Mouse (Mus musculus) lung, postnatal 25 days (tissue): Measurements from ENCODE around the gene Taco1.
A peak's percentile ranks its signal among the peaks of the same experiment; 100 is the strongest.
"Not testable (repeated sequence)": the region's sequence is repeated elsewhere in the genome, so short reads cannot be mapped to it uniquely, and the experiment has no call there.

Source experiments
- DNase-seq: peaks from one replicate; pipeline ENCODE4 v3.0.0; 2022; ENCODE audit warnings: low spot score

The Taco1 gene

DNA sequence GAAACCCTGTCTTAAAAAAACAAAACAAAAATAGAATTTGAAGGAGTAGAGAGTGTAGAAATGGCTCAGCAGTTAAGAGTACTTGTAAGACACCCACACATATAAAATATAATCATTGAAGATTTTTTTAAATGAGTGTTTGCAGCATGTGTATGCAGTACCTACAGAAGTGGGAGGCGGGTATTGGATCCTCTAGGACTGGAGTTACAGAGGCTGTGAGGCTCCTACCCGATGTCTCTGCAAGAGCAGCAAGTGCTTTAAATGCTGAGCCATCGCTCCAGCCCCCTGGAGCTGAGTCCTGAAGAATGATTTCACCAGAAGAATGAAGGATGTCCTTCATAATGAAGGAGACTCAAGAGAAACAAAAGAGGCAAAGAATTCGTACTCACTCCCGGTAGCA lies 2.1 kb upstream of the Taco1 start:
- DNase-seq, result no peak

DNA sequence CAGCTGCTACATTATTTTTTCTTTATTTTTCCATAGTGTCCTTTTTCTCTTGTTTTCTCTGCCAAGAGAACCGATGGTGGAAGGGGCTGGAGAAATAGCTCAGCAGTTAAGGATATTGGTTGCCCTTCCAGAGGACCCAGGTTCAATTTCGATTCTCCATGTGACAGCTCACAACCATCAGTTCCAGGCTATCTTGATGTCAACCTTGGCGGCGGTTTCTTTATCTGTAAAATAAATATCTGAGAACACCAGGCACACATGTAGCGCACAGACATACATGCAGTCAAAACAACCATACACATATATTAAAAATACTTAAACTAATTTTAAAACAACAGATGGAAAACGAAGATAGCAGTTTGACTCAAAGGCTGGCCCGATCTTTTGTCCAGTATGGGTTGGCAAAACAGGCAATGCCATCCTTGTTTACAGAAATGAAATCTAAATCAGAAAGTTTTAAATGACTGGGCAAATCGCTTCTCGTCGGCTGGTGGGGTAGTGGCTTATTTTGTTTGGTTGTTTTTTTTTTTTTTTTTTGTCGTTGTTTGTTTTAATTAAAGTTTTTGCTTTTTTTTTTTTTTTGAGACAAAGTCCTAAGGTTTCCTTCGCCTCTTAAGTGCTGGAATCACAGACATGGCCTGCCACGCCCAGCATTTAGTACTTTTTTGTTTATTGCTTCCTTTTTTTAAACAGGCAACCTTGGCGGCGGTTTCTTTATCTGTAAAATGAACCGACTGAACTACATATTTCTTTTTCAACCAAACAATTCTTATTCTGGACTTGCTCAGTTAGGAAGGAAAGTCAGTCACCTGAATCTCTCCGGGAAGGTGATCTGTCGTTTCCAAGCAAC lies 563 bp upstream of the Taco1 start:
- DNase-seq, result no peak

DNA sequence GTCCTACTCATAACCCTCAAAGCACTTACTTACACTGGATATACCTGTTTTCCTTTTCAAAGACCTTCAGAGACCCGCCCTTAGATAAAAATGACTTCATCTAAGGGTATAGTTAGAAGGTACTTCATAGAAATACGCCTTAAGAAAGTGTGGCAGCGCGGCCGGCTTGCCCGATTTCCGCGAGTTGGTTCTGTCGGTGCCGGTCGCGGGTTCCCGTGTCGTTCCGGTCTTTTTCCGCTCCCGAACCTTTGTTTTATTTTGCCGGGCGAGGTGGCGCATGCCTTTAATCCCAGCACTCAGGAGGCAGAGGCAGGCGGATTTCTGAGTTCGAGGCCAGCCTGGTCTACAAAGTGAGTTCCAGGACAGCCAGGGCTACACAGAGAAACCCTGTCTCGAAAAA lies 755 bp downstream of the Taco1 start:
- not testable (repeated sequence) for DNase-seq

- no peak for DNase-seq
These were observed 7.9 kb downstream of the Taco1 start for GRCm38 (mm10) chr11:106073774-106074173.

GRCm38 (mm10) chr11:106076321-106076720 lies 10.5 kb downstream of the Taco1 start:
- peak; percentile 75 for DNase-seq

DNA sequence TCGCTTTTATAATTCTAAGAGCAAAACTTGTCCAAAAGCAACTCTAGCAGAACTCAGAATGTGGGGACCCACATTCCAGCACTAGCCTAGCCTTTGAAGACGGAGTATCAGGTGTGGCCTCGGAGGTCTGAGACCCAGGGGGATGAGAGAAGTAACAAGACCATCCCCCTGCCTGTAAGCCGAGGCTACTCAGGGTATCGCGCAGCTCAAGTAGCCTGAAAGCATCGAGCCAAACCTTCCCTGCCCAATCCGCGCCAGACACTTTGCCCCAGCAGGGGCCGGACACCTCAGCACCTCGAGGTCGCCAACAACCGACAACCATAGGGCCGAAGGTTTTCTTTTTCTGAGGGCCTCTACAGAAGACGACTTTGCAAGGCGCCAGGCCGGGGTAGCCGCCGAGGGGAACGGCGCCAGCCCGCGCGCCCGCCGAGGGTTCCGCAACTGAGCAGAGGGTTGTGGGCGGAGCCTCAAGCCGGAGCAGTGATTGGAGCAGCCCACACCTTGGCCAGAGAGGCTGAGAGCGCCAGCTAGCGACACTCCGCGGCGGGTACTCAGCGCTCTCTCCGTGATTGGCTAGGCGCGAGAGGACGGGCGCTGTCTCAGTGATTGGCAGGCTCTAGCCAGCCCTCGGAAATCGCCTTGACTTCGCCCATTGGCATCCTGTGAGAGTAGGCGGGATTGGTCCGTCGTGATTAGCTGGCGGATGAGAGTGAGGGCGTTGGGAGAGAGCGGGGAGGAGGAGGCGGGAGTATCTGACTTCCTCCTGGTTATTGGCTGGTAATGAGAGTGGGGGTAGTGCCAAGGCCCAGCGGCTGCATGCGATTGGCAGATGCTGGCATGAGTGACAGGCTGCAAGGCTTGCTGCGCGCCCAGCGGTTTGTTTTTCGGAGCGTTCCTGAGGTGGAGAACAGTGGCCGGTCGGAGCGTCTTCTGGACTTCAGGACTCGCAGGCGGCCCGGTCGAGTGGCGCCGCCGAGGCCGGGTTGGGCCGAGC lies 18.1 kb downstream of the Taco1 start, which contains the start of gene Map3k3:
Map3k3 (plus strand) TSS at position 906 of the 994 bp plus-strand sequence.
- DNase-seq, result peak; percentile 100

- peak; percentile 80 for DNase-seq
These were observed 19.2 kb downstream of the Taco1 start for GRCm38 (mm10) chr11:106084911-106085561.

DNA sequence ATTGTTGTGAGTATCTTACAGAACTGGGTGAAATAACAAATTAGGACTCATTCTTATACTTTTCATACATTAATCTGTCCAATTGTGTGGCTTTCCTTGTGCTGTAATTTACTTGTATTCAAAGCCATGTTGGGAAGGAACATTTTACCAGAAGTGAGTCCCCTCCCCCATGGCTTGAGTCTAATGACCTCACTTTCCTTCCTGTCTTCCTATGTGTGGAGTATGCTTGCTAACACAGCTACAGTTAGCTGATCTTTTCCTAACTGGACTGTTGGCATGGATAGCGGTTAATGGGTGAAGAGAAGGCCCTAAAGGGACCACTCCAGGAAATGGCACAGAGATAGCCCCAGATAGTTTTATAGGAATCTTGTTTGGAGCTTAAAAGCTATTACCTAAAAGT lies 32.4 kb downstream of the Taco1 start:
- DNase-seq, result peak; percentile 43

DNA sequence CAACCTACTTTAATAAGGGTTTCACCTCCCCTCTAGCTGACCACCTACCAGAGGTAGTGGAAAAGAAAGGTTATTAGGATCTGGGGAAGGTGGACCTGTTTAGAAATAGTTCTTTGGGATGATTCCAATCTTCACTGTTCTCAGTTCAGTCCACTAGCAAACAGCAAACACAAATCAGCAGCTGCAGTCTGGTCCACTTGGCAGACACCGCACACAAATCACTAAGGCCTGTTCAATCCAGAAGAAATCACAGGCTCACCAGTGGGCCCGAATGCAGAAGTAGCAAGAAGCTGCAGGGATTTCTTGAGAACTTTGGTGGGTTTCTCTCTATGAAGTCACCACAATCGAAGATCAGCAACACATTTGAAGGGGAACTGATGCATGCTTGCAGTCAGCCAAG lies 37.0 kb downstream of the Taco1 start:
- DNase-seq, result no peak

DNA sequence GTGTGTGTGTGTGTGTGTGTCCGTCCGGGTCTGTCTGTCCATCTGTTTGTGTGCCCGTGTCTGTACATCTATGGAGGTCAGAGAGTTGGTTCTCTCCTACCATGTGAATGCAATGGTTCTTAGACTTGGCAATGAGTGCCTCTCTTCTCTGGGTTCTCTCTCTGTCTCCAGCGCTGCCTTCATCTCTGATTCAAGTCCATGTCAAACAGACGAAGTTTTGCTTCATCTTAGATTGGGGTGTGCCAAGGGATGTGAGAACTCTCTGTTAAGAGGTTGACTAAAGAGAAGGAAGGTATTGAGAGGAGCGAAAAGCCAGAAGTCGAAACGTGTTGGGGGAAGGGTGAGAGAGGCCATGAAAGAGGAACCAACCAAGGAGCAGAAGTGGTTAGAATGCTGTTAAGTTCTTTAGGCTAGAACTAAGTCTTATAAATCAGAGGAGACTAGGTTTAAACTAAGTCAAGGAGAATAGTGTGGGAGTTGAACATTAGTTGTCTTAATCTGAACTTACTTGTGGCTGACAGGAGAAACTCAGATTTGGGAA lies 40.3 kb downstream of the Taco1 start:
- peak; percentile 48 for DNase-seq

- DNase-seq, result no peak
These were observed 45.8 kb downstream of the Taco1 start for GRCm38 (mm10) chr11:106111688-106112087.

GRCm38 (mm10) chr11:106122221-106122620 lies 56.4 kb downstream of the Taco1 start:
- DNase-seq, result no peak

GRCm38 (mm10) chr11:106122736-106123135 lies 56.9 kb downstream of the Taco1 start:
- DNase-seq, result peak; percentile 80
